Mouse (Mus musculus) liver, embryonic 15.5 days (tissue): Measurements from ENCODE around the gene Bid. TPM values are rescaled to one million over a fixed set of nuclear protein-coding genes. Genes with fewer than 3 reads are reported as not detected.

ENCODE experiments used
- ATAC-seq: fragments of 200-750 bp; cut with Nextera tagmentation; 2 replicates; pipeline ENCODE4 v1.8.0; 2017; ENCODE audit warnings: moderate number of reproducible peaks, mild to moderate bottlenecking, moderate library complexity; ENCODE audit not compliant: insufficient read depth
- H3K27ac ChIP-seq: fragments of 300-500 bp; sonication (generic); replicated peaks from 2 replicates; pipeline ENCODE4 v1.5.1; 2015; ENCODE audit warnings: mild to moderate bottlenecking, inconsistent platforms
- H3K27me3 ChIP-seq: fragments of 300-500 bp; sonication (generic); 2 replicates; pipeline ENCODE4 v1.6.1; 2015; ENCODE audit warnings: mild to moderate bottlenecking, inconsistent platforms
- H3K36me3 ChIP-seq: fragments of 300-500 bp; sonication (generic); replicated peaks from 2 replicates; pipeline ENCODE4 v1.6.1; 2015; ENCODE audit warnings: moderate library complexity, mild to moderate bottlenecking, inconsistent platforms
- H3K4me1 ChIP-seq: fragments of 300-500 bp; sonication (generic); replicated peaks from 2 replicates; pipeline ENCODE4 v1.6.1; 2015; ENCODE audit warnings: inconsistent platforms
- H3K4me2 ChIP-seq: fragments of 300-500 bp; sonication (generic); 2 replicates; pipeline ENCODE4 v1.6.1; 2015; ENCODE audit warnings: moderate library complexity, mild to moderate bottlenecking, inconsistent platforms
- H3K4me3 ChIP-seq: fragments of 300-500 bp; sonication (generic); replicated peaks from 2 replicates; pipeline ENCODE4 v1.5.1; 2015; ENCODE audit warnings: mild to moderate bottlenecking, inconsistent platforms
- H3K9ac ChIP-seq: fragments of 300-500 bp; sonication (generic); 2 replicates; pipeline ENCODE4 v1.6.1; 2015; ENCODE audit warnings: moderate library complexity, mild to moderate bottlenecking, inconsistent platforms
- H3K9me3 ChIP-seq: fragments of 300-500 bp; sonication (generic); replicated peaks from 2 replicates; pipeline ENCODE4 v1.6.1; 2016; ENCODE audit warnings: inconsistent platforms
- whole genome bisulfite sequencing: fragments of 180-500 bp; shearing (Covaris S2); methylation state at CpG from one replicate; pipeline ENCODE4 v1.1.7; 2015; ENCODE audit warnings: mixed read lengths; ENCODE audit not compliant: insufficient replicate concordance; 5-methylcytosine and 5-hydroxymethylcytosine counted together
- polyA plus RNA-seq: library from polyadenylated mRNA; unstranded; fragments of >200 nt; fragmentation: Nextera tagmentation; extraction: Ambion mirVana; gene quantifications from 2 replicates; pipeline ENCODE4 v1.2.1, GENCODE M21; 2015

Gene Bid
- 22.0 TPM in 2 replicates for polyA plus RNA-seq

- Histone ChIP-seq H3K4me1 (peaks cover 57% of the 10 kb centered on the region), H3K4me2 (peak within 1 kb of the TSS; percentile 99), H3K27me3 (no peaks in the 10 kb centered on the region), H3K27ac (peak within 1 kb of the TSS; percentile 87), H3K4me3 (peak within 1 kb of the TSS; percentile 74), H3K9ac (peak within 1 kb of the TSS; percentile 65), H3K9me3 (no peaks in the 10 kb centered on the region), H3K36me3 (no peaks in the 10 kb centered on the region)
- peak; percentile 81 for ATAC-seq
- 1% methylated on average over 65 of the region's 67 CpGs for WGBS
Measured at GRCm38 (mm10) chr6:120916074-120916971, at the start of gene Bid. TSS of gene Bid (minus strand) at chr6:120916853.

- 82% methylated on average over 13 of the region's 13 CpGs for WGBS
- ATAC-seq, result no peak
- H3K4me1 ChIP-seq, result no peaks in the 10 kb centered on the region
- no peak overlapping the region for H3K27ac ChIP-seq
- peaks cover 41% of the 10 kb centered on the region for H3K36me3 ChIP-seq
- H3K4me3 ChIP-seq, result no peak overlapping the region
- no peak overlapping the region for H3K9ac ChIP-seq
- H3K27me3 ChIP-seq, result no peaks in the 10 kb centered on the region
- no peak overlapping the region for H3K4me2 ChIP-seq
- H3K9me3 ChIP-seq, result no peaks in the 10 kb centered on the region
Measured at GRCm38 (mm10) chr6:120965814-120966213, 49.2 kb upstream of the Bid start.

- Histone ChIP-seq H3K4me3 (no peak overlapping the region), H3K36me3 (peaks cover 34% of the 10 kb centered on the region), H3K9me3 (no peaks in the 10 kb centered on the region), H3K27ac (no peak overlapping the region), H3K27me3 (no peaks in the 10 kb centered on the region), H3K4me2 (no peak overlapping the region), H3K4me1 (no peaks in the 10 kb centered on the region), H3K9ac (no peak overlapping the region)
- no peak for ATAC-seq
- 86% methylated on average over 3 of the region's 3 CpGs for WGBS
Measured at GRCm38 (mm10) chr6:120964179-120964578, 47.5 kb upstream of the Bid start.

- Histone ChIP-seq H3K27me3 (no peaks in the 10 kb centered on the region), H3K4me2 (no peak overlapping the region), H3K27ac (no peak overlapping the region), H3K9ac (no peak overlapping the region), H3K4me3 (no peak overlapping the region), H3K9me3 (no peaks in the 10 kb centered on the region), H3K36me3 (peaks cover 57% of the 10 kb centered on the region), H3K4me1 (peaks cover 30% of the 10 kb centered on the region)
- ATAC-seq, result no peak
- WGBS, result 85% methylated on average over 9 of the region's 9 CpGs
Measured at GRCm38 (mm10) chr6:120960338-120961030, 43.8 kb upstream of the Bid start.

- H3K9ac ChIP-seq, result peak overlapping the region; percentile 39; the same call in 1 of the 2 replicates
- ATAC-seq, result peak; percentile 44
- H3K27ac ChIP-seq, result peak overlapping the region; percentile 90
Measured at GRCm38 (mm10) chr6:120957331-120957730, 40.7 kb upstream of the Bid start.

GRCm38 (mm10) chr6:120956259-120957161 is 39.9 kb upstream of the Bid start:
- Histone ChIP-seq H3K36me3 (peaks cover 88% of the 10 kb centered on the region), H3K4me3 (0 out of 2 replicates have a peak overlapping the region, but pooled peaks have one; percentile 2), H3K27me3 (no peaks in the 10 kb centered on the region), H3K4me1 (peaks cover 42% of the 10 kb centered on the region), H3K9me3 (no peaks in the 10 kb centered on the region), H3K9ac (peak overlapping the region; percentile 39; the same call in 1 of the 2 replicates), H3K27ac (peak overlapping the region; percentile 90), H3K4me2 (peak overlapping the region; percentile 47)
- ATAC-seq, result peak; percentile 96
- 22% methylated on average over 11 of the region's 11 CpGs for WGBS

More at GRCm38 (mm10) chr6:120957331-120957730, 40.7 kb upstream of the Bid start:
- no peaks in the 10 kb centered on the region for H3K27me3 ChIP-seq
- no peak overlapping the region for H3K4me3 ChIP-seq
- H3K4me1 ChIP-seq, result peaks cover 42% of the 10 kb centered on the region
- no peaks in the 10 kb centered on the region for H3K9me3 ChIP-seq
- H3K4me2 ChIP-seq, result peak overlapping the region; percentile 47
- whole genome bisulfite sequencing, result 28% methylated on average over 4 of the region's 4 CpGs
- H3K36me3 ChIP-seq, result peaks cover 86% of the 10 kb centered on the region

- no peak overlapping the region for H3K9ac ChIP-seq
- no peaks in the 10 kb centered on the region for H3K27me3 ChIP-seq
- H3K9me3 ChIP-seq, result no peaks in the 10 kb centered on the region
- H3K27ac ChIP-seq, result peak overlapping the region; percentile 90
- peaks cover 91% of the 10 kb centered on the region for H3K36me3 ChIP-seq
- no peak overlapping the region for H3K4me2 ChIP-seq
- H3K4me3 ChIP-seq, result no peak overlapping the region
- no peak for ATAC-seq
- 27% methylated on average over 3 of the region's 3 CpGs for WGBS
- peaks cover 42% of the 10 kb centered on the region for H3K4me1 ChIP-seq
Measured at GRCm38 (mm10) chr6:120955215-120955614, 38.6 kb upstream of the Bid start.

- 73% methylated on average over 8 of the region's 8 CpGs for WGBS
- ATAC-seq, result no peak
- Histone ChIP-seq H3K4me3 (no peak overlapping the region), H3K9me3 (no peaks in the 10 kb centered on the region), H3K36me3 (peaks cover 93% of the 10 kb centered on the region), H3K4me1 (peaks cover 42% of the 10 kb centered on the region), H3K9ac (no peak overlapping the region), H3K4me2 (no peak overlapping the region), H3K27ac (no peak overlapping the region), H3K27me3 (no peaks in the 10 kb centered on the region)
Measured at GRCm38 (mm10) chr6:120954241-120954640, 37.6 kb upstream of the Bid start.

GRCm38 (mm10) chr6:120952475-120952874 is 35.8 kb upstream of the Bid start:
- Histone ChIP-seq H3K9me3 (no peaks in the 10 kb centered on the region), H3K9ac (no peak overlapping the region), H3K4me2 (no peak overlapping the region), H3K36me3 (peaks cover 93% of the 10 kb centered on the region), H3K27me3 (no peaks in the 10 kb centered on the region), H3K4me3 (no peak overlapping the region), H3K27ac (no peak overlapping the region), H3K4me1 (peaks cover 32% of the 10 kb centered on the region)
- no peak for ATAC-seq
- 88% methylated on average over 6 of the region's 6 CpGs for WGBS

- no peaks in the 10 kb centered on the region for H3K27me3 ChIP-seq
- H3K9me3 ChIP-seq, result no peaks in the 10 kb centered on the region
- peaks cover 21% of the 10 kb centered on the region for H3K4me1 ChIP-seq
- no peak for ATAC-seq
- no peak overlapping the region for H3K4me2 ChIP-seq
- no peak overlapping the region for H3K4me3 ChIP-seq
- H3K9ac ChIP-seq, result no peak overlapping the region
- 85% methylated on average over 6 of the region's 6 CpGs for WGBS
- H3K27ac ChIP-seq, result no peak overlapping the region
- peaks cover 86% of the 10 kb centered on the region for H3K36me3 ChIP-seq
Measured at GRCm38 (mm10) chr6:120951311-120951710, 34.7 kb upstream of the Bid start.
